Mouse (Mus musculus): ENCODE data around the gene Wipi2.

Gene Wipi2

DNA sequence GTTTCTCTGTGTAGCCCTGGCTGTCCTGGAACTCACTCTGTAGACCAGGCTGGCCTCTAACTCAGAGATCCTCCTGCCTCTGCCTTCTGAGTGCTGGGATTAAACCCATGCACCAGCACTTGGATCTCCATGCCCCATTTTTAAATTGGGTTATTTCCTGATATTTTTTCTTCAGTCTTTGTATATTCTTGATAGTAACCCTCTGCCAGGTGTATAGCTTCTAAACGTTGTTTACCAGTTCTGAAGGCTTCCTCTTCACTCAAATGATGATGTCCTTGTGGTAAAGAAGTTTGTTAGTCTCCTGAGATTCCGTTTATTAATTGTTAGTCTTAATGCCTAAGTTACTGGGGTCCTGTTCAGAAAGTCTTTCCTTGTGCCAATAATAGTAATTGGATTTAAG, at the start of gene Wipi2:
Wipi2 (plus strand) TSS at position 301 of the 400 bp plus-strand sequence.
- DNase-seq (ENCODE audit: low spot score in 2 of 2): no peak

DNA sequence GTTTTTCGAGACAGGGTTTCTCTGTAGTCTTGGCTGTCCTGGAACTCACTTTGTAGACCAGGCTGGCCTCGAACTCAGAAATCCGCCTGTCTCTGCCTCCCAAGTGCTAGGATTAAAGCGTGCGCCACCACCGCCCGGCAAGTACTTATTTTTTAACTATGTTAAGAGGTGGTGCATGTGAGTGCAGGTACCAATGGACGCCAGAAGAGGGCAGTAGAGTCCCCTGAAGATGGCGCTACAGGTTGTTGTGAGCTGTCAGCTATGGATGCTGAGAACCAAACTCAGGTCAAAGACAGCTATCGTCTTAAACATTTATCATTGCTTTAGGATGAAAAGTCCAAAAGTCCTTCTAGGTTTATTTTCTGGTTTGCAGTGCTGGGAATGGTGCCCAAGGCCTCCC, 49.3 kb upstream of the Wipi2 start:
- no peak for DNase-seq (ENCODE audit: low spot score in 2 of 2)

DNA sequence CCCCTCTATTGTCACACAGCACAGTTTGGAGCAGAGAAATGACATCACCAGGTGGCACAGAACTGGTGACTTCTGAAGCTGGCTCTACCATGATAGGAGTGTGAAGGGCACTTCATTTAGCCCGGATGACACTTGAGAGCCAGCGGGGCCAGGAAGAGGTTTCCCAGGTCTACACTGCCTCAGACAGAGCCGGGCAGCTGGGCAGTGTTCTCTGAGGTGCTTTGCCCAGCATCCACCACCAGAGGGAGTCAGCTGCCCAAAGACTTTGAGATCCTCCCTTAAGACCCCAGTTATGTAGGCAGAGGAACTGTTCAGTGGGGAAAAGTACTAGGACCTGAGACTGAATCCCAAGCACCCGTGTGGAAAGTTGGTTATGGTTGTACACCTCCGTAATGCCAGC, 46.0 kb upstream of the Wipi2 start:
- peak; percentile 8 to 51 for DNase-seq (ENCODE audit: low spot score in 2 of 2)

DNA sequence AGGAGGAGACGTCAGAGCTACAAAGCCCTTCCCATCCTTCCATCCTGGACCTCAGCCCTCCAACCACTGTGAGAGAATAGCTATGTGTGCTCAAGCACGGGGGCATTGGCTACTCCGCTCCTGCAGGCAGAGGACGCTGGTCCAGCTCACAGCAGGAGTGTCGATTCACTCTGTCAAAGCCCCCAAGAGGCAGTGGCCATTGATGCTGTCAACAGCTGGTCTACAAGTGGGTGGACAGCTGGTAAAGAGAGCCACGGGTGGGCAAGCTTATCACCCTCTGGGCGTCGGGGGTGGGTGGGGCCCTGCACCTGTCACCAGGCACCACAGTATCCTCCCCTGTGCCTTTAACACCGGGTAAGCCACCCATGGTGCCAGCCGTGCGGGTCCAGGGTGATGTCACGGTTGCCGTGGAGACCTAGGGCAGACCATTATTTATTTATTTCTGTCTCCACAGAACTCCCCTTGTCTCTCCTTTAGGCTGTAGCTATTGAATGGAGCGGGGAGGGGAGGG, 43.8 kb upstream of the Wipi2 start:
- no peak for DNase-seq (ENCODE audit: low spot score in 2 of 2)

DNA sequence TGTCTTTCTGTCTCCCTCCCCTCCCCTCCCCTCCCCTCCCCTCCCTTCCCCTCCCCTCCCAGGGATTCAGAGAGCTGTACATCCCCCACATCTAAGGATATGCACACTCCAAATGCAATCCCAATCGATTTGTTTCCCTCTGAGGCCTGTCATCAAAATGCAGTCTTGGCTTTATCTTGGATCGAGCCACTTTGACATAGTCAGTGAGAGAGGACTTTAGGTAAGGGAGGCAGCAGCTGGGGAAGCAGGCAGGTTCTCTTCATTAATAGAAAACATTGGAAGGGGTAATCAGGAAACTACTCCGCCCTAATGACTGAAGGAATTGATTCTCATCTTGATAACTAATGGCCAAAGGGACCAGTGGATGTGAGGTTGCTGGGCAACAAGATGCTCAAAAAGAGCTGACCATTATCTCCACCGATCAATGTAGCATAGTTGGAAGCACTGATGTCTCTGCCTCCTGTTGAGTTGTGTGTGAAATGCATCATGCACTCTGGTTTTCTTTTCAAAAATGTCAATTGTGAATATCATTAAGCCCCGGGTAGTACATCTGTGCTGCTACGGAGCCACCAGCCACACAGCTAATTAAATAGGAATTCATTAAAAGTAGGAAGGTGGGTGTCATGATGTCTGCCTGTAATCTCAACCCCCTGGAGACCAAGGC, 36.4 kb upstream of the Wipi2 start:
- no peak for DNase-seq (ENCODE audit: low spot score in 2 of 2)

DNA sequence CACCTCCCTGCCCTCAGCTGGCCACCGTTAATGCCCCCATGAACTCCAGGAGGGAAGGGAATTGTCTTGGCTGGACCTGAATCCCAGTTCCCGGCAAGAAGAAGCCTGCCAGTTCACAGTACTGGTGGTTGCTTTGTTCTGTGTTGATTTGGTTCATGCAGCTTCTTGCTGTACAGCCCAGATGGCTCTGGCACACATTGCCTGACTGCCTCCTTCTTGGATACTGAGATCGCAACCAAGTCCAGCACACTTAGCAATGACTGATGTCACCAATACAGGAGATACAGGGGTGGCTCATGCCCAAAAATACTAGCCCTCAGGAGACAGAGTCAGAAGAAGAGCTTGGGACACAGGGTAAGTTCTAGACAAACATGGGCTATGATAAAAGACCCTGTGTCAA, 31.8 kb upstream of the Wipi2 start:
- DNase-seq (ENCODE audit: low spot score in 2 of 2): no peak

DNA sequence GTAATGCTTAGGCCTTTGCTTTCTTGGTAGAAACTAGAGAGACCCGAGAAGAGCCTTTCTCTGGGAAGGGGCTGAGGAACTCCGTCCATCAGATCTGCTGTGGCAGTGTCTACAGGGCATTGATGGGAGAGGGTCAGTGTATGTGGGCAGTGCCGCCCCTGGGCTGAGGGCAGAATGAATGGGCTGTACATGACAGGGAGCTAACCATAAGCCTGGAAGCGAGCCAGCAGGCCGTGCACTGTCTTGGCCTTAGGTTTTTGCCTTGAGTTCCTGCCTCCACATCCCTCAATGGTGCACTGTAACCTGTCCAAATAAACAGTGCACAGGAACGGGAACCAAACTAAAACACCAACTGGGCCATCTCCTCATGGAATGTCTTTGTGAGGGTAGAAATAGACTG, 30.8 kb upstream of the Wipi2 start:
- DNase-seq (ENCODE audit: low spot score in 2 of 2): no peak

DNA sequence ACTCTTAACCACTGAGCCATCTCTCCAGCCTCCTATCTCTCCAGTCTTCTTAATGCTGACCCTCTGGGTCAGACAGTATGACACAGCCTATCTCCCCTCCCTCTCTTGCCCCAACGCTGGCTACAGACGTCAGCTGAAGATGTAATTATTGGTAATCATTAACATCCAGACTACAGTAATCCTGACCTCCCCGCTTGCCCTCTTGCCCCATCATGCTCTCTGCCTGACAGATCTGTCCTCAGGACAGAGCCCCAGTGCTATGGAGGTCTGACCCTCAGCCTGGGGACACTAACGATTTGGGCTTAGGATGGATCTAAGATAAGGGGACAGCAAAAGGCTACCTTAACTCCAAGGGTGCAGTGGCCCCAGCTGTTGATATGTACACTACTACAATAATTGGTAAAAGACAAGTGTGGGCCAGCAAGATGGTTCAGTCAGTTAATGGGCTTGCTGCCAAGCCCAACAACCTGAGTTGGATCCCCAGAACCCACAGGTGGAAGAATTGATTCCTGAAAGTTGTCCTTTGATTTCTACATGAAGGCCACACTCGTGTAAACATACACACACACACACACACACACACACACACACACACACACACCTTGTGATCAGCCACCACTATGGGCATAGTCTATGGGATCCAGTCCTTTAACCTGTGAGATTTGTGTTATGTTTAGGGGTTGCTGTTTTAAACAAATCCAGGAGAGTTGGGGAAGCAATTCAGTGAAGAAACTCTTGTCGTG, 29.7 kb upstream of the Wipi2 start:
- no peak for DNase-seq (ENCODE audit: low spot score in 2 of 2)

DNA sequence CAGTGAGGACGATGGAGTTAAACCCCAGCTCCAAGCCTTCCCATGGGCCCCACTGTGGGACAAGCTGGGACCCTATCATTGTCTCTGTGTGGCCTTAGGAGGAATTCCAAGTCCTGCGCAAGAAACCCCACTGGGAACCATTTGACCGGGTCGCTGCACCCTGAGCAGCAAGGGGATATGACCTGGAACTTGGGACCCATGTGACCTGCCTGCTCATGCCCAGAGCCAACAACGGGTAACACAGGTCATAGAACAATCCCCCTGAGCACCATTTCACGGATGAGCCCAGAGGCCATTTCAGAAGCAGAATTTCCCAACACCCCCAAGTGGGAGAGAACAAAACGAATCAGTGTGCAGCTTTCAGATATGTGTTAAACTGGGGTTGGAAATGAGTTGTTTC, 23.1 kb upstream of the Wipi2 start:
- no peak for DNase-seq (ENCODE audit: low spot score in 2 of 2)

DNA sequence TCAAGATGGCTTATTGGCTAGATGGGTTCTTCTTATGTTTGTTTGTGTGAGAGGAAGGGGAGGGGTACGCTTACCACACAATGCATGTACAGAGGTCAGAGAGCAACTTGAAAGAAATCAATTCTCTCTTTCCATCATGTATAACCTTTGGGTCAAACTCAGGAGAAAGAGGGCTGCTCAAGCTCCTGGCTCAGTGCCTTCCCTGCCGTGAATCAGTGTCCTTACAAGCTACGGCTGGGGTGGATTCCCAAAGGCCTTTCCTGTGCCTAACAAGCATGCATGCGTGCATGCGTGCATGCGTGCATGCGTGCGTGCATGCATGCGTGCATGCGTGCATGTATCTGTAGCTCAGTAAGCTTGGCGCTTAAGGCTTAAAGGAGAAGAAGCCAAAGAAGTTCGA, 22.2 kb upstream of the Wipi2 start:
- DNase-seq (ENCODE audit: low spot score in 2 of 2): no peak

DNA sequence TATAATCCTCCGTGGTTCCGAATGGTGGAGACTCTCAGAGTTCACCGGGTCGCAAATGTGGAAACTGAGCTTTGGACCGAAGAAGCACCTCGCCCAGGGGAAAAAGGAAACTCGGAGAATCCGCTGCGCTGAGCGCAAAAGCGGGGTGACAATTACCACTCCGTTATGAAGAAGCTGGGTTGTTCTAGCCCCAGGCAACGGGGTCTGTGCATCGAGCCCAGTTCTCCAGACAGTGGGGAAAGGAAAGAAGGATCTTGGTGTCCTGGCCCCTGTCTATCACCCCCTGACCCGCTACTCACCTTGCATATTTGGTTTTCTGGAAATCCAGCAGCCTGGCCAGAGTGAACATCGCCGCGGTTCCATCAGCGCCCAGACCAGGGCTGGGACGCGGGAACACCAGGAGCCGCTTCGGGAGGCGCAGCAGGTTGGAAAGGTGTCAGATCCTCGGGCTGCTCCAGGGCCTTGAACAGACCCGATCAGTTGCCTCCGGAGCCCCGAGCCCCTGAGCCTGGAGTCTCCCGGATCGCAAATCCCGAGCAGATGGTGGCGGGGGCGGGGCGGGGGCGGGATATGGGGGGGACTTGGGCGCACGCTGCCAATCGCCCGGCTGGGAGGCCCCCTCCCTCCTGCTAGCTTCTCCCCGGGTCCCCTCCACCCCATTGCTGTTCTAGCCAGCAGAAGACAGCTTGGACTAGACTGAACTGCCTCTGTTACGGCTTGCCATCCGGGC, 19.1 kb upstream of the Wipi2 start, which contains the start of gene Mmd2:
Mmd2 (minus strand) TSS at position 542 of the 730 bp plus-strand sequence.
- no peak for DNase-seq (ENCODE audit: low spot score in 2 of 2)

DNA sequence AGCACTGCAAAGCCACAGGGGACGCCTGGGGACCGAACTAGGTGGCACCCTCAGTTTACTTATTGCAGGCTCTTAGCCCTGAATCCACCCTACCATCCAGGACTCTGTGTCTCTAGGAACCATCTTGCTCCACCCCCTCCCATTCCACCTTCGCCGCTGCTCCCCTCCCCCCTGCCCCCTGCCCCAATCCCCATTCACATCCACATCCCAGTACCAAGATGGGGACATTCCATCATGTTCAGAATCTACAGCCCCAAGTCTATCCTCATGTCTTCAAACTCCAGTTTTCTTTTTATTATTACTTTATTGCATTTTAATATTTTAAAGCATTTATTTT, 18.5 kb upstream of the Wipi2 start:
- no peak for DNase-seq (ENCODE audit: low spot score in 2 of 2)

DNA sequence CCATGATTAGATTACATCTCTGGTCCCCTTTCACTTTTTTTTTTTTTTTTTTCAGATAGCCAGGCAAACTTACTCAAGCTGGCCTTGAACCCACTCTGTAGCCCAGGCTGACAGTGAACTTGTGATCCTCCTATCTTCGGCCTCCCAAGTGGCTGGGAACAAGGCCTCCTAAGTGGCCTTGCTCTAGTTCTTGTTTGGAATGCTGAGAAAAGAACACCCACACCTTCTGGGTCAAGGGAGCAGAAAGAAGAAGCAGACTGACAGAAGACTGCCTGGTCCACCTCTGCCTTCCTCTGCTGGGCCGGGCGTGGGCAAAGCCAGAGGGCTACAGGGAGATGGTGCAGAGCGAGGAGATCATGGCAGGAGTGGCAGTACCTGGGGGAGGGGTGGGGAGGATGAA, 17.1 kb upstream of the Wipi2 start:
- DNase-seq (ENCODE audit: low spot score in 2 of 2): no peak

DNA sequence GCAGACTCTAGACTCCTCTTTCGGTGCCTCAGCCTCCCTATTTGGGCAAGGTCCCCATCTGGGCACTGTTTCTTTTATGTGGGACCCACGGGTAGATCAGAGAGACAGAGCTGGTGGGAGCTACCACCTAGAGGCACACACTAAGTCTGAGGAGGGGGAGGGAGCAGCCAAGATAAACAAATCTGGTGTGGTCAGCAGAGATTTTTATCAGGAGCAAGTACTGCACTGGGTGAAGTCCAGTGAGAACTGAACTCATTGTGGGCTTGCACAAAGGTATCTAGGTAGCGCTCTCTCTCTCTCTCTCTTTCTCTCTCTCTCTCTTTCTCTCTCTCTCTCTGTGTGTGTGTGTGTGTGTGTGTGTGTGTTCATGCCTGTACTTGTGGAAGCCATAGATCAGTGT, 13.0 kb upstream of the Wipi2 start:
- DNase-seq (ENCODE audit: low spot score in 2 of 2): no peak

DNA sequence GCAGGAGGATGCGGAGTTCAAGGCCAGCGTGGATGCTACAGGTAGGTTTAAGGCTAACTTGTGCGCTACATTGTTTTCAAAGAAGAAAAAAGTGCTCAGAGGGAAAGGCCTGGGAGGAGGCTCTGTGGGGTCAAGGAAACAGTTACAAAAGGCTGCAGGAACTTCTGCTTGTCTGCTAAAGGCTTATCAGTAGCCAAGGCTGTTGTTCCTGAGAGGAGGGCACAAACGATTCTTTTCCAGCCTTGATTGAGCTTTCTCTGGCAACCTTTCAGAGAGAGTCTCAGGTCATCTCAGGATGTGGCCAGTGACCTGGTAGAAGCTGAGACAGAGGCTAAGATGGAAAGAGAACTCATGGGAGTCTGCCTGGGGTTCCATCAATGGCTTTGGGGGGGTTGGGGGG, 11.9 kb upstream of the Wipi2 start:
- DNase-seq (ENCODE audit: low spot score in 2 of 2): no peak

DNA sequence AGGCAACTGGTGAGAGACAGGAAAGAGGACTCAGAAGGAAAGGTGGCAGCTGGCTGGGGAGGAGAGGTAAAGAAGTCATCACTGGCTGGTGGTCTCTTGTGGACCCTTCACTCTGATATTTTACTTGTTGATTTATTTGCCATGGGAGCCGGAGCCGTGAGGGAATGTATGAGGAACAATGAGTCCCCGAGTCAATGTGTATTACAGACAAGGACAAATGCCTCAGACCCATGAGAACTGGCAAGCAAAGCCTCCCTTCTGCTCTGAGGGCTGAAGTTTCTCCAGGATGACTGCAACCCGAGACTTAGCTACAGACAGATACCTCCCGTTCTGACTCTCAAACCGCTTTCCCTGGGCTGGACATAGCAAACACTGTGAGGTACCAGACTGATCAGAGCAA, 11.2 kb upstream of the Wipi2 start:
- DNase-seq (ENCODE audit: low spot score in 2 of 2): no peak

DNA sequence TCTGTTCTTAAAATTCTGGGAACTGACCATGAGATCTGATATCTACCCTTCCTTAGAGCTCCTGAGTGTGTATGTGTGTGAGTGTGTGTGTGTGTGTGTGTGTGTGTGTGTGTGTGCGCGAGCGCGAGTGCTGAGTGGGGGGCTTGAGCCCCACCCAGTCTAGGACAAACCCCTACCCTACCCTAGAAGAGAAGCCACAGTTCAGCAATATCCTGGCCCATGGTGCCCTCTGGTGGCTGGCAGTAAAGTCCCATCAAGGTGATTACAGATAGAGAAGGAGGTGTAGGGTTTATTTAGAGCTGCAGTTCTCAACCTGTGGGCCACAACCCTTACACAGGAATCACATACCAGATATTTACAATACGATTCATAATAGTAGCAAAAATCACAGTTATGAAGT, 7.6 kb upstream of the Wipi2 start:
- DNase-seq (ENCODE audit: low spot score in 2 of 2): peak in 1 of 2 experiments; percentile 57

DNA sequence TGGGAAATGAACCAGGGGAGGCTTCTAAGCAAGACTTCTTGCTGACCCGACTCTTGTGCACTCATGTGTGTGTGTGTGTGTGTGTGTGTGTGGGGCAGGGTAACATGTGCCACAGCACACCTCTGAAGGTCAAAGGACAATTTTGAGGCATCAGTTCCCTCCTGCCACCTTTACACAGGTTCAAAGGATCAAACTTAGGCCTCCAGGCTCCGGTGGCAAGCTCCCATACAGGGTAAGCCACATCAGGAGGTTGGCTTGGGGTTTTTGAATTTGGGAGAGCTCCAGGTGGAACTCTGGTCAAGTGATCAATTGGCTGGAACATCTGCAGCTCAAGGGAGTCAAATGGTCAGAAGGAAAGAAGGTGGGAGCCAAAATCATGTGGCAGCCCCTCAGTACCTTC, 6.1 kb upstream of the Wipi2 start:
- DNase-seq (ENCODE audit: low spot score in 2 of 2): no peak

DNA sequence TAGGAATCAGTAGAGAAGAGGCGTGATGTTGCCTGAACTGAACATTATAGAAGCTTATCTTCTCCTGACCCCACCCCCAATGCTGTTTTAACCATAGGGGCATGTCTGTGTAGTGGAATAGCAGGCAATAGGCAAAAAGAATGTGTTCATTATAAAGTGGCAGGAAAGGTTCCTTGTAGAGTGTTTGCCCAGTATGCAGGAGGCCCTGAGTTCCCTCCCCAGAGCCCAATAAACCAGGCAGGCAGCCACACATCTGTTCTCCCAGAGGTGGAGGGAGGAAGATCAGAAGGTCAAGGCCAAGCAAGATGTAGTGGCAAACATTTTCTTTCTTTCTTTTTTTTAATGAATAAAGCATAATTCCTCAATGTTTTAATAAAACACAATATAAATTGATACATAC, 5.4 kb upstream of the Wipi2 start:
- DNase-seq (ENCODE audit: low spot score in 2 of 2): no peak

DNA sequence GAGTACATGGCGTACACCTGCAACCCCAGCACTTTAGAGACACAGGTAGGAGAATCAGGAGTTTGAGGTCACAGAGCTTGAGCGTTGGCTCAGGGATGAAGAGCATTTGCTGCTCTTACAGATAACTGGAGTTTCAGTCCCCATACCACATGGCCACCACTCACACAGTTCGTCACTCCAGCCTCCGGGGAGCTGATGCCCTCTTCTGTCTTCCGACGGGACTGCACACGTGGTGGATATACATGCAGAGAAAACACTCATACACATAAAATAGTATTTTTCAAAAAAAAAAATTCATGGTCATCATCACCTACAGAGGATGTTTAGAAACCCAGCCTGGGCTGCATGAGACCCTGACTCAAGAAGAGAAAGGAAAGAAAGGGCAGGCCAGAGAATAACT, 4.4 kb upstream of the Wipi2 start:
- no peak for DNase-seq (ENCODE audit: low spot score in 2 of 2)

DNA sequence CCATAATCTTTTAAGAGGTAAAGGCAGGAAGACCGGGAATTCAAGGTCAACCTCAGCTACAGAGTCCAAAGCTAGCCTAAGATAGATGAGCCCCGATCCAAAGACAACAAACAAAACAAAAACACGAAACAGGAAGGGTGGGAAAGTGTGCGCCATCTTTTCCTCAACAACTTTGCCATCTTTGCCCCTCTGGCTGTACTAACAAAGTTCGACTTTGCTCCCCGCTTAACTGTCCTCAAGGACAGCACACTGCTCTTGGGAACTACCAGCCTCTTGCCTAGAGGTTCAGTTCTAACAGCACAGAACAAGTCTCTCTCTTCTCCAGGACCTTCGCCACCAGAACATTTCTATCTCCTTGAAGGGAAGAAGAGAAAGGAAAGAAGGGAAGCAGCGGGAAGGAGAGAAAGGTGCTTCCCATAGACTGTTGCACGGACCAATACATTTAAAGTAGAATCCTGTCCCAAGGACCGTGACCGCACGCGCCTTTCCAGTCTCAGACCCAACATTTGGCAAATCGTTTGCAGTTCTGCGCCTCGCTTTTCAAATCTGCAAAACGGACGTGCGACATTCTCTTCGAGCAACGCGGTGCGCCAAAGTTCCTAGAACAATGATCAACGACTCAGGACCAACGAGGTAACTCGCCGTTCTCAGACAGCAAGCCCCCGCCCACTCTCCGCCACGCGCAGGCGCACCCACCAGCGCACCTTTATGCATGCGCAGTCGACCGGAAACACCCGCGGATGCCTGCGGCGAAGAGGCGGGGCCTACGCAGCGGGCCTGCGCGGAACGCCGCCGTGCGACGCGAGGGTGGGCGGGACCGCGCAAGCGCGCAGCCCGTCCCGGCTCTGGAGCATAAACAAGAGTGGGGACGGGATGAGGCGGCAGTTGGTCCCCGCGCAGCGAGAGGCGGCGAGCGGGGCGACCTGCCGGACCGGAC, 1.5 kb downstream of the Wipi2 start:
- peak; percentile 94 to 98 for DNase-seq (ENCODE audit: low spot score in 2 of 2)

DNA sequence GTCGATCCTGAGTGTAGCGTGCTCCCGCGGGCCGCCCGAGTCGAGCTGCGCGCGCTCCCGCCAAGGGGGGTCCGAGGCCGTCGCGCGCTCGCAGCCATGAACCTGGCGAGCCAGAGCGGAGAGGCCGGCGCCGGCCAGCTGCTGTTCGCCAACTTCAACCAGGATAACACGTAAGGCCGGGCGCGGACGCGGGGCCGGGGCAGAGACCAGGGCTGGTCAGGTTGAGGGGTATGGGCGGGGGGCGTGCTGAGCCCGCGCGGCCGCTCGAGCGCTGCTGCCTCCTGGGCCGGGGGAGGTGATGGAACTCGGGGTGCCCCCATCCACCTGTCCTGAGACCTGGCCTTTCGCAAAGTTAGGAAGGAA, 2.1 kb downstream of the Wipi2 start:
- no peak for DNase-seq (ENCODE audit: low spot score in 2 of 2)

Measured in spleen, postnatal 10 days (tissue).